8 mouse cellular contexts compared by ENCODE assay signal in the genomic region with DNA sequence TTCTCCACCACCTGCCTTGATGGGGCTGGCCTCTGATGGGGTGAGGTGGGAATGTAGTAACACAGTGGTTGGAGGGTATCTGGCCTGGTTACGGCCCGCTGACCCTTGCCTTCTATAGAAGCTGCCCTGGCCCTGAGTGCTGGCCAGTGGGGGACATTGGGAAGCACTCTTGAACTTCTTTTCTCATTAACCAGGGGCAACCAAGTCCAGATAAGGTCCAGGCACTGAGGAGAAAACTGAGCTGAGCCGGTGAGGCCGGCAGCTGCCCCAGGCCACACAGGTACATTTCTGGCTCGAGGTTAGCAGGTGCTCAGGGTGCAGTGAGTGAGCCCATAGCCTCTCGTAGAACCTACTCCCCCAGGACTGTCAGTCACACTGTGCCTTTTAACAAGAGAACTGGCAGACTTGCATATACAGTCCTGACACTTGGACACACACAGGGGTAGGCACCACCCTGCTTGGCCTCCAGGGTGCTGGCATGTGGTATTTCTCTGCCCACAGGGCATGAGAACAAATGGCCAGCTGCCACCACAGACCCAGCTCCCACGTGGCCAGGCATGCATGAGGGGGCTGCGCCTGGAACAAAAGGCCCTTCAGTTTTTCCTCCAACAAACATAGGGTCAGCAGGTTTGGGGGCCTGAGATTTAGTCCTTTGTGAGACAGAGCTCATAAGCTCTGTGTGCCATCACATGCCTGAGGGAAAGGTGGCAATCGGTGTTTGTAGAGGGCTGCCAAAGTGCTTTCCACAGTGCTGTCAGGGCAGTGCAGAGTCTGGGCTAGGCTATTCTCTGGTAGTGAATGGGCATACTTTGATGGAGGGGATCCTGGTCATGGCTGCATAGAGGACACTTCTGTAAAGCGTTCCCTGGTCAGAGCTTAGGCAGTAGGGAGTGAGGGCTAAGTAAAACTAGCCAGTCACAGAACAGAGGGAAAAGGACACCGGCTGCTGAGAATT. TPM values are rescaled to one million over a fixed set of nuclear protein-coding genes. Genes with fewer than 3 reads are reported as not detected.
DNase-seq lines count a peak whose midpoint lies in the region; ATAC-seq lines count a peak whose summit lies in the region.
"Had no signal": no experiment of that assay in that cellular context is flagged by ENCODE, and none has a peak within 500 bp of the region (broad histone marks: within the 10 kb centered on the region; RNA-seq: fewer than 3 reads in every experiment).

No protein-coding gene starts in this region.

- no peaks in the 10 kb centered on the region for H3K9me3 ChIP-seq in megakaryocyte, embryonic 14.5 days

- H3K4me1 ChIP-seq in megakaryocyte, embryonic 14.5 days, result peaks cover 53% of the 10 kb centered on the region

- no peak for ATAC-seq in megakaryocyte, adult 5-6 weeks (ENCODE audit: poor library complexity, severe bottlenecking)

- H3K36me3 ChIP-seq in megakaryocyte, embryonic 14.5 days (replicated peaks; ENCODE audit: low read length), result peaks cover 19% of the 10 kb centered on the region

- peak; percentile 35 to 44 for DNase-seq in cerebellum, postnatal 36 days
- peak; percentile 60 for DNase-seq in heart, postnatal 4 days
- peak; percentile 74 for DNase-seq in layer of hippocampus, adult 9-11 months
- peak; percentile 77 for DNase-seq in testis, postnatal 14 days (ENCODE audit: low spot score)
- DNase-seq in spleen, adult 12 weeks (ENCODE audit: low spot score), result no peak

- H3K27me3 ChIP-seq in megakaryocyte, embryonic 14.5 days (replicated peaks), result peaks cover 33% of the 10 kb centered on the region

- H3K4me3 ChIP-seq in megakaryocyte, embryonic 14.5 days (replicated peaks), result peak overlapping the region; percentile 7

RNA-seq across cellular contexts. Expression of a gene that starts 18.3 kb away (rescaled TPM):
- 7.0 and 8.7 TPM in 2 replicates for polyA plus RNA-seq in megakaryocyte, embryonic 14.5 days (2012; ENCODE audit: insufficient read depth, low replicate concordance)
- total RNA-seq in megakaryocyte, adult 5-6 weeks (2015), result 55.1 TPM in 2 replicates
- total RNA-seq in megakaryocyte, adult 5-6 weeks (2017), result 36.5 and 37.5 TPM in 2 replicates
- total RNA-seq in heart, postnatal 4 days (2021), result 10 to 100 TPM; 31.8 to 33.4 TPM

RNA-seq across cellular contexts. Expression of a gene that starts 32.1 kb away (rescaled TPM):
- 11.5 and 16.3 TPM in 2 replicates for polyA plus RNA-seq in megakaryocyte, embryonic 14.5 days (2012; ENCODE audit: insufficient read depth, low replicate concordance)
- total RNA-seq in megakaryocyte, adult 5-6 weeks (2015), result 20.2 and 25.3 TPM in 2 replicates
- 37.0 and 43.6 TPM in 2 replicates for total RNA-seq in megakaryocyte, adult 5-6 weeks (2017)
- total RNA-seq in heart, postnatal 4 days (2021), result 10 to 100 TPM; 38.3 to 40.8 TPM

RNA-seq across cellular contexts. Expression of a gene that starts 41.7 kb away (rescaled TPM):
- not detected in 2 replicates for polyA plus RNA-seq in megakaryocyte, embryonic 14.5 days (2012; ENCODE audit: insufficient read depth, low replicate concordance)
- total RNA-seq in megakaryocyte, adult 5-6 weeks (2015), result 0.25 TPM in 1 of 2 replicates, not detected in the other
- 0.88 TPM in 1 of 2 replicates, not detected in the other for total RNA-seq in megakaryocyte, adult 5-6 weeks (2017)
- total RNA-seq in heart, postnatal 4 days (2021), result under 1 TPM in 1 of 2 experiments, not detected in 1; 0.29 TPM
- polyA plus RNA-seq: heart, embryonic 14.5 days had no signal

RNA-seq across cellular contexts. Expression of a gene that starts 56.3 kb away (rescaled TPM):
- 25.3 and 64.2 TPM in 2 replicates for polyA plus RNA-seq in megakaryocyte, embryonic 14.5 days (2012; ENCODE audit: insufficient read depth, low replicate concordance)
- total RNA-seq in megakaryocyte, adult 5-6 weeks (2015), result 4.2 and 5.9 TPM in 2 replicates
- 2.4 and 4.0 TPM in 2 replicates for total RNA-seq in megakaryocyte, adult 5-6 weeks (2017)
- 10 to 100 TPM; 26.0 to 28.1 TPM for total RNA-seq in heart, postnatal 4 days (2021)
